Mouse (Mus musculus) kidney, adult 2 months (tissue): ENCODE measurements around the gene Arfgef3.

ENCODE experiments used
- CTCF ChIP-seq: fragments of 200-500 bp; conservative IDR thresholded peaks from 2 replicates; pipeline ENCODE4 v1.5.1; 2011; ENCODE audit warnings: low read depth, mild to moderate bottlenecking, control low read depth, low read length, moderate library complexity, mixed read lengths; ENCODE audit not compliant: insufficient read depth, insufficient read length
- POLR2A ChIP-seq: fragments of 200-500 bp; IDR thresholded peaks from one replicate; pipeline ENCODE4 v1.6.1; 2011; ENCODE audit warnings: low read depth, low read length, control low read depth

DNA sequence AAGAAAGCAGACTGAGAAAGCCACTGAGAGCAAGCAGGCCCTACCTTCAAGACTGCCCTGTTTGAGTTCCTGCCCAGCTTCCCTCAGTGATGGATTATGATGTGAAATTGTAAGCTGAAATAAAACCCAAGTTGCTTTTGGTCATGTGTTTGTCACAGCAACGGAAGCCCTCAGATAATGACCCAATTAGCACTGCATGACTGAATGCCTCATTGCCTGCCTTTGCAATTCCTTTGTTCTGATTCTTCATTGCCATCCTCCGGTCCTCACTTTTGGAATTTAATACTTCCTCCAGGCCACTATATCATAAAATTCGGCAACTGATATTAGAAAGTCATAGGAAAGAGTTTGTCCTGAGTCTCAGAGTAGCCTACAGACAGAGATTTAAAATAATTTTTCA is 33.8 kb upstream of the Arfgef3 start:
- TF ChIP-seq CTCF: no peak
- TF ChIP-seq POLR2A: no peak
